Mouse (Mus musculus) CH12F3 (cell line): ENCODE results near the gene Lrriq3.

Experiments used
- in situ Hi-C: fragments of 300-500 bp; cut with MboI; formaldehyde crosslinking; loops from 2 replicates; pipeline ENCODE4 v1.14.3; 2020; ENCODE audit warnings: low sequenced_read_pairs

The Lrriq3 gene

GRCm38 (mm10) chr3:155093116-155093956, at the start of gene Lrriq3, which contains the start of gene Fpgt:
TSS of gene Lrriq3 (plus strand) at chr3:155093434.
TSS of gene Fpgt (minus strand) at chr3:155093403.
- in situ Hi-C loops, result no loop called here

GRCm38 (mm10) chr3:155052021-155052420, 41.2 kb upstream of the Lrriq3 start:
- in situ Hi-C loops, result no loop called here

- in situ Hi-C loops, result no loop called here
Observed at GRCm38 (mm10) chr3:155053189-155053588, 40.0 kb upstream of the Lrriq3 start.

GRCm38 (mm10) chr3:155055231-155055916, 37.9 kb upstream of the Lrriq3 start, which contains the start of gene Tnni3k:
TSS of gene Tnni3k (minus strand) at chr3:155055407.
- in situ Hi-C loops, result no loop called here

GRCm38 (mm10) chr3:155056606-155057005, 36.6 kb upstream of the Lrriq3 start:
- in situ Hi-C loops, result no loop called here

- in situ Hi-C loops, result no loop called here
Observed at GRCm38 (mm10) chr3:155057566-155057965, 35.7 kb upstream of the Lrriq3 start.

- in situ Hi-C loops, result no loop called here
Observed at GRCm38 (mm10) chr3:155058800-155059448, 34.3 kb upstream of the Lrriq3 start.

GRCm38 (mm10) chr3:155059449-155059822, 33.8 kb upstream of the Lrriq3 start:
- in situ Hi-C loops, result no loop called here

- in situ Hi-C loops, result no loop called here
Observed at GRCm38 (mm10) chr3:155077908-155078307, 15.3 kb upstream of the Lrriq3 start.

- in situ Hi-C loops, result no loop called here
Observed at GRCm38 (mm10) chr3:155092081-155092480, 1.2 kb upstream of the Lrriq3 start.

- in situ Hi-C loops, result no loop called here
Observed at GRCm38 (mm10) chr3:155099266-155099665, 6.0 kb downstream of the Lrriq3 start.

- in situ Hi-C loops, result no loop called here
Observed at GRCm38 (mm10) chr3:155105957-155106356, 12.7 kb downstream of the Lrriq3 start.

GRCm38 (mm10) chr3:155137737-155138136, 44.5 kb downstream of the Lrriq3 start:
- in situ Hi-C loops, result no loop called here

GRCm38 (mm10) chr3:155141047-155141446, 47.8 kb downstream of the Lrriq3 start:
- in situ Hi-C loops, result no loop called here

- in situ Hi-C loops, result no loop called here
Observed at GRCm38 (mm10) chr3:155144368-155144767, 51.1 kb downstream of the Lrriq3 start.

GRCm38 (mm10) chr3:155161842-155162241, 68.6 kb downstream of the Lrriq3 start:
- in situ Hi-C loops, result no loop called here

GRCm38 (mm10) chr3:155180303-155180902, 87.2 kb downstream of the Lrriq3 start:
- in situ Hi-C loops, result no loop called here

GRCm38 (mm10) chr3:155186456-155186855, 93.2 kb downstream of the Lrriq3 start:
- in situ Hi-C loops, result no loop called here

GRCm38 (mm10) chr3:155188857-155189256, 95.6 kb downstream of the Lrriq3 start:
- in situ Hi-C loops, result no loop called here

GRCm38 (mm10) chr3:155234919-155235318, 141.7 kb downstream of the Lrriq3 start:
- in situ Hi-C loops, result no loop called here

GRCm38 (mm10) chr3:155235502-155235901, 142.3 kb downstream of the Lrriq3 start:
- in situ Hi-C loops, result no loop called here
